Mouse (Mus musculus): ENCODE results near the gene Gata1. TPM values are rescaled to one million over a fixed set of nuclear protein-coding genes. Genes with fewer than 3 reads are reported as not detected.

Gene Gata1
- total and polyA plus RNA-seq, 3 experiments = 128 to 496 (median 385) TPM

GRCm38 (mm10) chrX:7926266-7926665, 51.6 kb downstream of the Gata1 start:
- H3K4me1 ChIP-seq (ENCODE audit: control insufficient read depth in 1 of 2, insufficient read depth in 2 of 2, low read length in 2 of 2) = no peaks in the 10 kb centered on the region
- no peaks in the 10 kb centered on the region for H3K79me2 ChIP-seq (ENCODE audit: control insufficient read depth, insufficient read depth, low read length, poor library complexity)
- DNase-seq (ENCODE audit: low read depth, low spot score) = no peak
- no peak for TF ChIP-seq GABPA (IDR thresholded peaks at IDR 0.05; ENCODE audit: low read depth, low read length)
- no peak for TF ChIP-seq MAX (IDR thresholded peaks at IDR 0.05; ENCODE audit: low read length)
- TF ChIP-seq ETS1 (IDR thresholded peaks at IDR 0.05; ENCODE audit: low read depth, low read length) = no peak
- TF ChIP-seq POLR2A (IDR thresholded peaks at IDR 0.05; ENCODE audit: control insufficient read depth in 1 of 2, insufficient read depth in 1 of 2, low read depth in 1 of 2, low read length in 2 of 2, poor library complexity in 1 of 2) = no peak
- TF ChIP-seq JUND (IDR thresholded peaks at IDR 0.05; ENCODE audit: low read depth, low read length) = no peak
- TF ChIP-seq RCOR1 (IDR thresholded peaks at IDR 0.05; ENCODE audit: low read depth, low read length) = no peak
- TF ChIP-seq MAFK (IDR thresholded peaks at IDR 0.05; ENCODE audit: borderline replicate concordance, low read depth, low read length) = no peak
- TF ChIP-seq NRF1 (IDR thresholded peaks at IDR 0.05; ENCODE audit: insufficient read depth, low read depth, low read length, poor library complexity, severe bottlenecking) = no peak
- TF ChIP-seq HCFC1 (IDR thresholded peaks at IDR 0.05; ENCODE audit: low read depth, low read length) = no peak
- TF ChIP-seq POLR2AphosphoS5 (IDR thresholded peaks at IDR 0.05; ENCODE audit: borderline replicate concordance, low read depth, low read length) = no peak
- H3K36me3 ChIP-seq (ENCODE audit: control insufficient read depth in 1 of 2, insufficient read depth in 2 of 2, low read length in 2 of 2) = no peaks in the 10 kb centered on the region
- H3K9ac ChIP-seq (ENCODE audit: control insufficient read depth, low read depth, low read length, poor library complexity, severe bottlenecking) = no peak overlapping the region
- H3K4me3 ChIP-seq (ENCODE audit: control insufficient read depth in 1 of 2, insufficient read depth in 1 of 2, low read depth in 2 of 2, low read length in 2 of 2) = no peak overlapping the region
- H3K9me3 ChIP-seq (replicated peaks; ENCODE audit: insufficient read depth, low read length) = no peaks in the 10 kb centered on the region
- H3K27ac ChIP-seq (ENCODE audit: control insufficient read depth, low read depth, low read length) = no peak overlapping the region
- H3K27me3 ChIP-seq (ENCODE audit: control insufficient read depth in 1 of 2, insufficient read depth in 2 of 2, low read length in 2 of 2) = peaks cover 0 to 2% of the 10 kb centered on the region in 2 experiments; a peak in 3 of 4 replicates

- H3K36me3 ChIP-seq (ENCODE audit: control insufficient read depth in 1 of 2, insufficient read depth in 2 of 2, low read length in 2 of 2) = peaks cover 0 to 2% of the 10 kb centered on the region in 2 experiments; a peak in 1 of 4 replicates
- H3K79me2 ChIP-seq (ENCODE audit: control insufficient read depth, insufficient read depth, low read length, poor library complexity) = no peaks in the 10 kb centered on the region
- H3K27ac ChIP-seq (ENCODE audit: control insufficient read depth, low read depth, low read length) = no peak overlapping the region
- no peak for TF ChIP-seq UBTF (IDR thresholded peaks at IDR 0.05; ENCODE audit: borderline replicate concordance, insufficient read depth, low read depth, low read length)
- no peak for TF ChIP-seq ZC3H11A (IDR thresholded peaks at IDR 0.05; ENCODE audit: low read depth, low read length)
- TF ChIP-seq CTCF (IDR thresholded peaks at IDR 0.05 in 2 of 3, conservative IDR thresholded peaks at IDR 0.05 in 1 of 3; ENCODE audit: control insufficient read depth in 1 of 3, insufficient read depth in 1 of 3, low read depth in 2 of 3, low read length in 3 of 3, poor library complexity in 1 of 3, severe bottlenecking in 1 of 3) = no peak
- no peak for TF ChIP-seq ZMIZ1 (IDR thresholded peaks at IDR 0.05; ENCODE audit: low read depth, low read length)
- no peak for TF ChIP-seq BHLHE40 (IDR thresholded peaks at IDR 0.05; ENCODE audit: borderline replicate concordance, low read depth, low read length)
- no peak for TF ChIP-seq MXI1 (IDR thresholded peaks at IDR 0.05; ENCODE audit: low read depth, low read length)
- no peak for TF ChIP-seq ZKSCAN1 (IDR thresholded peaks at IDR 0.05; ENCODE audit: low read depth, low read length)
- TF ChIP-seq SIN3A (IDR thresholded peaks at IDR 0.05; ENCODE audit: low read length) = no peak
- TF ChIP-seq MYB (IDR thresholded peaks at IDR 0.05; ENCODE audit: low read depth, low read length) = no peak
- TF ChIP-seq TAL1 (IDR thresholded peaks at IDR 0.05; ENCODE audit: low read length) = no peak
- no peak for TF ChIP-seq JUND (IDR thresholded peaks at IDR 0.05; ENCODE audit: low read depth, low read length)
- TF ChIP-seq ETS1 (IDR thresholded peaks at IDR 0.05; ENCODE audit: low read depth, low read length) = no peak
- TF ChIP-seq HCFC1 (IDR thresholded peaks at IDR 0.05; ENCODE audit: low read depth, low read length) = no peak
- no peak overlapping the region for H3K4me3 ChIP-seq (ENCODE audit: control insufficient read depth in 1 of 2, insufficient read depth in 1 of 2, low read depth in 2 of 2, low read length in 2 of 2)
- no peaks in the 10 kb centered on the region for H3K4me1 ChIP-seq (ENCODE audit: control insufficient read depth in 1 of 2, insufficient read depth in 2 of 2, low read length in 2 of 2)
- H3K9me3 ChIP-seq (replicated peaks; ENCODE audit: insufficient read depth, low read length) = no peaks in the 10 kb centered on the region
- no peak for DNase-seq (ENCODE audit: low read depth, low spot score)
- H3K9ac ChIP-seq (ENCODE audit: control insufficient read depth, low read depth, low read length, poor library complexity, severe bottlenecking) = no peak overlapping the region
- peaks cover 0 to 2% of the 10 kb centered on the region in 2 experiments; a peak in 3 of 4 replicates for H3K27me3 ChIP-seq (ENCODE audit: control insufficient read depth in 1 of 2, insufficient read depth in 2 of 2, low read length in 2 of 2)
Observed at GRCm38 (mm10) chrX:7922032-7922431, 55.8 kb downstream of the Gata1 start.

All from MEL (cell line).